Mouse (Mus musculus) limb, embryonic 10.5 days (tissue): ENCODE measurements at regions not wholly inside any gene's neighbourhood (a gene's known extent, or its start where the extent isn't known, plus 50 kb on each side); places are given as distances from the start of the nearest gene placed in this dataset.

Source experiments
- DNase-seq: peaks from one replicate; pipeline ENCODE4 v3.0.0-alpha.2; 2017; ENCODE audit warnings: low spot score
- H3K27ac ChIP-seq: fragments of 300-500 bp; sonication (generic); 2 replicates; pipeline ENCODE4 v1.5.1; 2016; ENCODE audit warnings: mild to moderate bottlenecking
- H3K27me3 ChIP-seq: fragments of 300-500 bp; sonication (generic); 2 replicates; pipeline ENCODE4 v1.6.1; 2016; ENCODE audit warnings: low read depth, mild to moderate bottlenecking; ENCODE audit not compliant: poor library complexity, severe bottlenecking
- H3K36me3 ChIP-seq: fragments of 300-500 bp; sonication (generic); 2 replicates; pipeline ENCODE4 v1.6.1; 2016; ENCODE audit warnings: mild to moderate bottlenecking, moderate library complexity
- H3K4me1 ChIP-seq: fragments of 300-500 bp; sonication (generic); 2 replicates; pipeline ENCODE4 v1.6.1; 2016
- H3K4me3 ChIP-seq: fragments of 300-500 bp; sonication (generic); 2 replicates; pipeline ENCODE4 v1.5.1; 2016; ENCODE audit warnings: mild to moderate bottlenecking, moderate library complexity
- H3K9me3 ChIP-seq: fragments of 300-500 bp; sonication (generic); replicated peaks from 2 replicates; pipeline ENCODE4 v1.6.1; 2016; ENCODE audit warnings: mild to moderate bottlenecking
- WGBS: fragments of 180-500 bp; shearing (Covaris S2); methylation state at CpG from one replicate; pipeline ENCODE4 v1.1.7; 2016; 5-methylcytosine and 5-hydroxymethylcytosine counted together

DNA sequence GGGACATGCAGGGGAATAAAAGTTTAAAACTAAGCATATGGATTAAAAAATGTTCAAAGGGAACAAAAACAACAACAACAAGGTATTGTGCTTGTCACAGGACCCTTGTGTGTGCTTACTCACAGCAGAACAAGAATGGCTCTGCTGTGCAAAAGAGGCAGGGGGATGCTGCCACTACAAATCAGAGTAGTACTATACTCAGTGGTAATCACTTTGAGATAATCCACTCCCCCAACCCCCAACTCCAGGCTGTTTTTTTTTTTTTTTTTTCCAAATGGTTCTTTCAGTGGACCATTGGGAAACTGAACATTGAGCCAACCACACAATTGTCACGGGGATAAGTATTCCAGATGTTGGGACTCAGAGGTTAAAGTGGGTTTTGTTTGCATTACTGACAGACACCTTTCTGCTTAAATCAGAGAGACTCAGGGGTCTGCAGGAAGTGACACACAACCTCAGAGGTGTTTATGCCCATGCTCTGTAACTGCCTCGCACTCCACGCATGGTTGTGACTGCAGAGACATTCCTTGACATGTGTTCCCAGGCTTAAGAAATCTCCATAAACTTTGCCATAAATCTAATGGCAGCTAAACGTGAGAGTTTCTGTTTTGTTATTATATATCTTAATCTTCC lies 461.7 kb upstream of the Cited2 start:
- DNase-seq, result no peak
- H3K4me3 ChIP-seq, result no peak overlapping the region
- no peaks in the 10 kb centered on the region for H3K27me3 ChIP-seq
- H3K4me1 ChIP-seq, result peaks cover 44% of the 10 kb centered on the region
- no peaks in the 10 kb centered on the region for H3K9me3 ChIP-seq
- 0 out of 2 replicates have a peak overlapping the region, but pooled peaks have one; percentile 73 for H3K27ac ChIP-seq
- 17% methylated on average over 4 of the region's 4 CpGs for WGBS
- H3K36me3 ChIP-seq, result peaks cover 4% of the 10 kb centered on the region; the same call in 1 of the 2 replicates

GRCm38 (mm10) chr10:17261825-17262205 lies 461.2 kb upstream of the Cited2 start:
- Histone ChIP-seq H3K9me3 (no peaks in the 10 kb centered on the region), H3K4me3 (no peak overlapping the region), H3K27ac (peak overlapping the region; percentile 73; the same call in 1 of the 2 replicates), H3K27me3 (no peaks in the 10 kb centered on the region), H3K36me3 (peaks cover 4% of the 10 kb centered on the region; the same call in 1 of the 2 replicates), H3K4me1 (peaks cover 39% of the 10 kb centered on the region)
- no peak for DNase-seq
- WGBS, result 17% methylated on average over 3 of the region's 3 CpGs

GRCm38 (mm10) chr10:17272646-17273045 lies 450.4 kb upstream of the Cited2 start:
- no peaks in the 10 kb centered on the region for H3K27me3 ChIP-seq
- no peaks in the 10 kb centered on the region for H3K4me1 ChIP-seq
- H3K4me3 ChIP-seq, result no peak overlapping the region
- no peaks in the 10 kb centered on the region for H3K9me3 ChIP-seq
- no peak overlapping the region for H3K27ac ChIP-seq
- H3K36me3 ChIP-seq, result no peaks in the 10 kb centered on the region
- 78% methylated on average over 5 of the region's 5 CpGs for WGBS
- no peak for DNase-seq

DNA sequence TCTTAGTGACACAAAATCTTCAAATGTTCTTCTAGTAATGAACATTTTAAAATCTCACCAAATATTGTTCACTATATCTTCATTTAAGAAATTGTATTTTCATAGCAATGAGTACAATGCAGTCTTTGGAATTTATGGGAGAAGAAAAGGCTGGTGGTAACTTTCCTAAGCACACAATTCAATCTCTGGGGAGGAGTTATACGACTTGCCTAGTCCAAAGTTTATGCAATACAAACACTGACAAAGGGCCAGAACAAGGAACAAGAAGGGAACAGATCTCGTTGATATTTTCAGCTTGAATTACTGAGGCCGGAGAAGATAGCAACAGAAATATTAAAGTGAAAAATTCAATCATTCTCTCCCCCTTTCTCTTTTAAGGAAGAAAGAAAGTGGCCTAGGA lies 449.2 kb upstream of the Cited2 start:
- Histone ChIP-seq H3K27ac (no peak overlapping the region), H3K4me1 (no peaks in the 10 kb centered on the region), H3K36me3 (no peaks in the 10 kb centered on the region), H3K9me3 (no peaks in the 10 kb centered on the region), H3K27me3 (no peaks in the 10 kb centered on the region), H3K4me3 (no peak overlapping the region)
- no peak for DNase-seq
- WGBS, result 91% methylated on average over 3 of the region's 3 CpGs

DNA sequence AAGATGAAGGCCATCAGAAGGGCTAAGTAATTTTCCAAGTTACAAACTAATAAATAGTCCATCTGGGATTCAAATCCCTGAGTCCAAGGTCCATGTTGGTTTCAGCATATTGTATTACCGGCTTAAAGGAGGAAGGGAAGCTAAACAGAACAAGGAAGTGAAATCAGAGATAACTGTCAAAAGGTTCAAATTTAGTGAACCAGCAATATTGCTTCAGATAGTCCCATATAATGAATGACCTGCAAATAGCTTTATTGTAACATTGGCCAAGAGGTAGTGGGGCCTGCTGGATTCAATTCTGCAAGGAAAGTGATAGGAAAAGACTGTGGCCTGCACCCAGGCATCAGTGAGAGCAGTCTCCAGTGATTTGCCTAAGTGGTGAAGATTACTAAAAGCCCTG lies 447.8 kb upstream of the Cited2 start:
- Histone ChIP-seq H3K4me3 (no peak overlapping the region), H3K27ac (no peak overlapping the region), H3K27me3 (no peaks in the 10 kb centered on the region), H3K4me1 (no peaks in the 10 kb centered on the region), H3K9me3 (no peaks in the 10 kb centered on the region), H3K36me3 (no peaks in the 10 kb centered on the region)
- no peak for DNase-seq
- 92% methylated on average over 1 of the region's 1 CpGs for WGBS

GRCm38 (mm10) chr10:17277911-17278310 lies 445.1 kb upstream of the Cited2 start:
- H3K9me3 ChIP-seq, result no peaks in the 10 kb centered on the region
- H3K4me1 ChIP-seq, result no peaks in the 10 kb centered on the region
- no peaks in the 10 kb centered on the region for H3K27me3 ChIP-seq
- no peak overlapping the region for H3K4me3 ChIP-seq
- no peak for DNase-seq
- no peak overlapping the region for H3K27ac ChIP-seq
- H3K36me3 ChIP-seq, result no peaks in the 10 kb centered on the region

GRCm38 (mm10) chr10:17284858-17285257 lies 438.2 kb upstream of the Cited2 start:
- Histone ChIP-seq H3K36me3 (no peaks in the 10 kb centered on the region), H3K27me3 (no peaks in the 10 kb centered on the region), H3K9me3 (no peaks in the 10 kb centered on the region), H3K27ac (no peak overlapping the region), H3K4me3 (no peak overlapping the region), H3K4me1 (peaks cover 4% of the 10 kb centered on the region; the same call in 1 of the 2 replicates)
- 93% methylated on average over 5 of the region's 5 CpGs for WGBS
- no peak for DNase-seq

GRCm38 (mm10) chr10:17287141-17287540 lies 435.9 kb upstream of the Cited2 start:
- no peak overlapping the region for H3K27ac ChIP-seq
- no peaks in the 10 kb centered on the region for H3K9me3 ChIP-seq
- H3K4me1 ChIP-seq, result peaks cover 4% of the 10 kb centered on the region; the same call in 1 of the 2 replicates
- 90% methylated on average over 2 of the region's 2 CpGs for WGBS
- no peak overlapping the region for H3K4me3 ChIP-seq
- H3K27me3 ChIP-seq, result no peaks in the 10 kb centered on the region
- no peaks in the 10 kb centered on the region for H3K36me3 ChIP-seq
- no peak for DNase-seq

GRCm38 (mm10) chr10:17288231-17288630 lies 434.8 kb upstream of the Cited2 start:
- no peak overlapping the region for H3K27ac ChIP-seq
- WGBS, result 60% methylated on average over 2 of the region's 2 CpGs

GRCm38 (mm10) chr10:17292331-17292730 lies 430.7 kb upstream of the Cited2 start:
- H3K27me3 ChIP-seq, result no peaks in the 10 kb centered on the region
- H3K36me3 ChIP-seq, result no peaks in the 10 kb centered on the region
- no peaks in the 10 kb centered on the region for H3K9me3 ChIP-seq
- 92% methylated on average over 6 of the region's 6 CpGs for WGBS
- H3K27ac ChIP-seq, result no peak overlapping the region
- DNase-seq, result no peak
- H3K4me3 ChIP-seq, result no peak overlapping the region
- H3K4me1 ChIP-seq, result peaks cover 4% of the 10 kb centered on the region; the same call in 1 of the 2 replicates

More at GRCm38 (mm10) chr10:17288231-17288630, 434.8 kb upstream of the Cited2 start:
- no peaks in the 10 kb centered on the region for H3K36me3 ChIP-seq
- H3K27me3 ChIP-seq, result no peaks in the 10 kb centered on the region
- H3K9me3 ChIP-seq, result no peaks in the 10 kb centered on the region
- no peak overlapping the region for H3K4me3 ChIP-seq
- DNase-seq, result no peak
- peaks cover 4% of the 10 kb centered on the region; the same call in 1 of the 2 replicates for H3K4me1 ChIP-seq

GRCm38 (mm10) chr10:17294440-17294839 lies 428.6 kb upstream of the Cited2 start:
- Histone ChIP-seq H3K27me3 (no peaks in the 10 kb centered on the region), H3K36me3 (no peaks in the 10 kb centered on the region), H3K27ac (no peak overlapping the region), H3K4me3 (no peak overlapping the region), H3K9me3 (no peaks in the 10 kb centered on the region), H3K4me1 (peaks cover under 1% of the 10 kb centered on the region)
- DNase-seq, result no peak
- 77% methylated on average over 3 of the region's 3 CpGs for WGBS

GRCm38 (mm10) chr10:17295157-17295556 lies 427.9 kb upstream of the Cited2 start:
- Histone ChIP-seq H3K27me3 (no peaks in the 10 kb centered on the region), H3K9me3 (no peaks in the 10 kb centered on the region), H3K36me3 (no peaks in the 10 kb centered on the region), H3K4me1 (peaks cover 5% of the 10 kb centered on the region), H3K27ac (no peak overlapping the region), H3K4me3 (no peak overlapping the region)
- WGBS, result 88% methylated on average over 3 of the region's 3 CpGs
- DNase-seq, result no peak

GRCm38 (mm10) chr10:17299600-17299999 lies 423.4 kb upstream of the Cited2 start:
- Histone ChIP-seq H3K4me1 (peaks cover 5% of the 10 kb centered on the region), H3K4me3 (no peak overlapping the region), H3K27me3 (no peaks in the 10 kb centered on the region), H3K9me3 (no peaks in the 10 kb centered on the region), H3K36me3 (no peaks in the 10 kb centered on the region), H3K27ac (no peak overlapping the region)
- 39% methylated on average over 6 of the region's 6 CpGs for WGBS
- DNase-seq, result no peak

GRCm38 (mm10) chr10:17326724-17327123 lies 396.3 kb upstream of the Cited2 start:
- Histone ChIP-seq H3K36me3 (no peaks in the 10 kb centered on the region), H3K27ac (no peak overlapping the region), H3K9me3 (no peaks in the 10 kb centered on the region), H3K4me1 (peaks cover 19% of the 10 kb centered on the region), H3K4me3 (no peak overlapping the region), H3K27me3 (no peaks in the 10 kb centered on the region)
- 93% methylated on average over 3 of the region's 3 CpGs for WGBS
- no peak for DNase-seq
